Mouse (Mus musculus) kidney, adult 2 months (tissue): Measurements from ENCODE around the gene Gm14569. TPM values are rescaled to one million over a fixed set of nuclear protein-coding genes. Genes with fewer than 3 reads are reported as not detected.

ENCODE experiments used
- DNase-seq: peaks from one replicate; pipeline ENCODE4 v3.0.0; 2021
- H3K27ac ChIP-seq: fragments of 200-500 bp; 2 replicates; pipeline ENCODE4 v1.5.1; 2012; ENCODE audit warnings: low read depth, low read length, control low read depth, inconsistent platforms; ENCODE audit not compliant: insufficient read depth
- H3K27me3 ChIP-seq: fragments of 200-500 bp; replicated peaks from 2 replicates; pipeline ENCODE4 v1.6.1; 2012; ENCODE audit warnings: mild to moderate bottlenecking, moderate library complexity, low read length, inconsistent platforms; ENCODE audit not compliant: control insufficient read depth, insufficient read depth
- H3K36me3 ChIP-seq: fragments of 200-500 bp; 2 replicates; pipeline ENCODE4 v1.6.1; 2012; ENCODE audit warnings: mild to moderate bottlenecking, moderate library complexity, low read length, inconsistent platforms; ENCODE audit not compliant: control insufficient read depth, insufficient read depth
- H3K4me1 ChIP-seq: fragments of 200-500 bp; 2 replicates; pipeline ENCODE4 v1.6.1; 2011; ENCODE audit warnings: low read length; ENCODE audit not compliant: control insufficient read depth, insufficient read depth
- H3K4me3 ChIP-seq: fragments of 200-500 bp; 2 replicates; pipeline ENCODE4 v1.5.1; 2011; ENCODE audit warnings: mild to moderate bottlenecking, low read depth, low read length, control low read depth; ENCODE audit not compliant: insufficient read depth
- CTCF ChIP-seq: fragments of 200-500 bp; conservative IDR thresholded peaks from 2 replicates; pipeline ENCODE4 v1.5.1; 2011; ENCODE audit warnings: low read depth, mild to moderate bottlenecking, control low read depth, low read length, moderate library complexity, mixed read lengths; ENCODE audit not compliant: insufficient read depth, insufficient read length
- POLR2A ChIP-seq: fragments of 200-500 bp; IDR thresholded peaks from one replicate; pipeline ENCODE4 v1.6.1; 2011; ENCODE audit warnings: low read depth, low read length, control low read depth
- WGBS: fragments of 180-500 bp; shearing (Covaris S2); methylation state at CpG from one replicate; pipeline ENCODE4 v1.1.7; 2018; 5-methylcytosine and 5-hydroxymethylcytosine counted together
- polyA plus RNA-seq: library from polyadenylated mRNA; depleted of rRNA; stranded (reverse); fragments of >200 nt; gene quantifications from 2 replicates; pipeline ENCODE4 v1.2.3, GENCODE M21; 2012; rRNA removed

Gene Gm14569
- not detected in 2 replicates for polyA plus RNA-seq

GRCm38 (mm10) chrX:36491730-36492129 is at the start of gene Gm14569:
Gene Gm14569 (minus strand): TSS chrX:36491830.
- Histone ChIP-seq H3K27ac (no peak within 1 kb of the TSS), H3K4me1 (no peaks in the 10 kb centered on the region), H3K36me3 (no peaks in the 10 kb centered on the region), H3K27me3 (no peaks in the 10 kb centered on the region), H3K4me3 (no peak within 1 kb of the TSS)
- no peak for TF ChIP-seq CTCF
- no peak for TF ChIP-seq POLR2A
- 97% methylated on average over 4 of the region's 4 CpGs for WGBS
- DNase-seq: no peak

GRCm38 (mm10) chrX:36534514-36534913 is 42.9 kb upstream of the Gm14569 start:
- Histone ChIP-seq H3K4me3 (no peak overlapping the region), H3K27me3 (no peaks in the 10 kb centered on the region), H3K27ac (no peak overlapping the region), H3K36me3 (no peaks in the 10 kb centered on the region), H3K4me1 (no peaks in the 10 kb centered on the region)
- 2% methylated on average over 4 of the region's 4 CpGs for WGBS
- peak; percentile 61 for TF ChIP-seq CTCF
- TF ChIP-seq POLR2A: no peak
- peak; percentile 63 for DNase-seq

GRCm38 (mm10) chrX:36533744-36534143 is 42.1 kb upstream of the Gm14569 start:
- no peaks in the 10 kb centered on the region for H3K27me3 ChIP-seq
- H3K4me3 ChIP-seq: no peak overlapping the region
- 56% methylated on average over 4 of the region's 4 CpGs for WGBS
- TF ChIP-seq CTCF: no peak
- TF ChIP-seq POLR2A: no peak
- H3K27ac ChIP-seq: no peak overlapping the region
- DNase-seq: peak; percentile 5
- no peaks in the 10 kb centered on the region for H3K4me1 ChIP-seq
- no peaks in the 10 kb centered on the region for H3K36me3 ChIP-seq

GRCm38 (mm10) chrX:36530251-36530650 is 38.6 kb upstream of the Gm14569 start:
- H3K36me3 ChIP-seq: no peaks in the 10 kb centered on the region
- 72% methylated on average over 5 of the region's 5 CpGs for WGBS
- H3K27ac ChIP-seq: no peak overlapping the region
- no peaks in the 10 kb centered on the region for H3K27me3 ChIP-seq
- H3K4me1 ChIP-seq: no peaks in the 10 kb centered on the region
- no peak overlapping the region for H3K4me3 ChIP-seq
- TF ChIP-seq CTCF (no peak), POLR2A (no peak)
- DNase-seq: peak; percentile 21

GRCm38 (mm10) chrX:36523729-36524128 is 32.1 kb upstream of the Gm14569 start:
- no peak for DNase-seq
- Histone ChIP-seq H3K27me3 (no peaks in the 10 kb centered on the region), H3K36me3 (no peaks in the 10 kb centered on the region), H3K4me1 (no peaks in the 10 kb centered on the region), H3K4me3 (no peak overlapping the region), H3K27ac (no peak overlapping the region)
- TF ChIP-seq POLR2A: no peak
- TF ChIP-seq CTCF: no peak
- 83% methylated on average over 5 of the region's 5 CpGs for WGBS

GRCm38 (mm10) chrX:36513726-36514125 is 22.1 kb upstream of the Gm14569 start:
- 47% methylated on average over 8 of the region's 8 CpGs for WGBS
- no peak for DNase-seq
- no peaks in the 10 kb centered on the region for H3K36me3 ChIP-seq
- no peak overlapping the region for H3K4me3 ChIP-seq
- no peak overlapping the region for H3K27ac ChIP-seq
- TF ChIP-seq POLR2A: no peak
- TF ChIP-seq CTCF: no peak
- H3K27me3 ChIP-seq: no peaks in the 10 kb centered on the region
- H3K4me1 ChIP-seq: no peaks in the 10 kb centered on the region

- no peak for DNase-seq
- H3K36me3 ChIP-seq: no peaks in the 10 kb centered on the region
- no peak for TF ChIP-seq POLR2A
- no peak for TF ChIP-seq CTCF
- H3K4me3 ChIP-seq: no peak overlapping the region
- 42% methylated on average over 9 of the region's 9 CpGs for WGBS
- no peaks in the 10 kb centered on the region for H3K4me1 ChIP-seq
- H3K27me3 ChIP-seq: no peaks in the 10 kb centered on the region
- no peak overlapping the region for H3K27ac ChIP-seq
Observed at GRCm38 (mm10) chrX:36513231-36513630, 21.6 kb upstream of the Gm14569 start.

GRCm38 (mm10) chrX:36506863-36507262 is 15.2 kb upstream of the Gm14569 start:
- Histone ChIP-seq H3K27ac (no peak overlapping the region), H3K36me3 (no peaks in the 10 kb centered on the region), H3K27me3 (no peaks in the 10 kb centered on the region), H3K4me1 (no peaks in the 10 kb centered on the region), H3K4me3 (no peak overlapping the region)
- no peak for DNase-seq
- 0 out of 2 replicates have a peak, but pooled peaks have one; percentile 19 for TF ChIP-seq CTCF
- no peak for TF ChIP-seq POLR2A
- WGBS: 29% methylated on average over 6 of the region's 6 CpGs
